Mouse (Mus musculus): ENCODE measurements at regions not wholly inside any gene's neighbourhood (a gene's known extent, or its start where the extent isn't known, plus 50 kb on each side); places are given as distances from the start of the nearest gene placed in this dataset.

DNA sequence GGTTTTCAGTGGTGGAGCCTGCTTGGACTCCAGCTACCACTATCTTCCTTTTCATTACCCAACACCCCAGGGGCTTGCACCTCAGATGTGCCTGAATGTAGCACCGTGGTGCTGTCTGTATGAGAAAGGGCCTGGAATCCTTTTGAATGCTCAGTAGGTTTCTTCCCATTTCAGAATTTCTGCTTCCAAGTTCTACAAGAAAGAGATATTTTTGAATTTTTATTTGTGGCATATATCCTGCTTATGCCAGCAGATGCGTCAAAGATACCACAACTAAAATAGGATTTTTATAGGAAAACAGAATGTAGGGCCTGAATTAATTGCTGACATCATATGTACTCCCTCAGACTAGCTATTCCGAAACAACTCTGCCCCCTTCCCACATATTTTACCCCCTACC, 2286.9 kb upstream of the Gm7489 start:
- Histone ChIP-seq H3K9ac (ENCODE audit: low read depth, low read length, severe bottlenecking) (no peak overlapping the region), H3K27ac (replicated peaks; ENCODE audit: low read depth, low read length) (no peak overlapping the region), H3K4me1 (ENCODE audit: control insufficient read depth, insufficient read depth, low read length) (no peaks in the 10 kb centered on the region), H3K9me3 (ENCODE audit: control insufficient read depth, low read length) (no peaks in the 10 kb centered on the region), H3K4me3 (replicated peaks; ENCODE audit: low read length) (no peak overlapping the region), H3K27me3 (ENCODE audit: control insufficient read depth, insufficient read depth, low read length) (no peaks in the 10 kb centered on the region), H3K36me3 (ENCODE audit: control insufficient read depth, insufficient read depth, low read length) (no peaks in the 10 kb centered on the region), H3K4me2 (replicated peaks; ENCODE audit: low read depth, low read length, severe bottlenecking) (no peak overlapping the region)
- ATAC-seq (ENCODE audit: low FRiP score, low read depth): no peak
- TF ChIP-seq POLR2A (IDR thresholded peaks at IDR 0.05; ENCODE audit: borderline replicate concordance, extremely low read depth, insufficient read depth, insufficient read length): no peak
- no peak for DNase-seq (ENCODE audit: low spot score)
- 67% methylated on average over 3 of the region's 3 CpGs for WGBS

DNA sequence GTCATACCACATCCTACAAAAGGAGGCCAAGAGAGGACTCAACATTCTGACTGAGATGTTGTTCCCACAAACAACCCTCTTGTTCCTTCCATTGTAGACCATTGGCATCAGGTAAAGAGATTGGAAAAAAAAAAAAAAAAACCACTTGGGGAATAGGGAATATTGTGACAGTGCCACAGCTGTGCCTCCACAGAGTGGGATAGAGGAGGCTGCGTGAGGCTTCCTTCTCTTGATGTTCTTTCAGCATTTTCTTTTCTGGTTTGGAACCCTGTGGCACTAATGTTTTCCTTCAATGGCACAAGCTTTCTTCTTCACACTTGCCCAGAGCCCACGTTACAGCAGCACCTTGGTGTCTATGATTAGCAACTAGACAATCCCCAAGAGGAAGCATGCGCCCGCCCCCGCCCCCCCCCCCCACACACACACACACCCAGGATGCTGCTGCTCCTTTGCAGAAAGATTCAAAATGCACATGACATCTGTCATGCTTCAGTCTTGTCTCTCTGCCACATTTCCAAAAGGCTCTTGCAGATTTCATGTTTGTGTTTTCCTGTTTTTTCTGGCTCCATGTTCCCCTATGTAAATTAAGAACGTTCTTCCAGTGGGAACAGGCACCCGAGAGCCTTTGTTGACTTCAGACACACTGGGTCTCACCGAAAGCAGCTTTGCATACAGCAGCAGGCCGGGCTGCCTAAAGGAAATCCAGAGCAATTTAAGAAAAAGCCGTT, 2283.4 kb upstream of the Gm7489 start:
- Histone ChIP-seq H3K9ac (ENCODE audit: low read depth, low read length, severe bottlenecking) (no peak overlapping the region), H3K4me1 (ENCODE audit: control insufficient read depth, insufficient read depth, low read length) (no peaks in the 10 kb centered on the region), H3K27ac (replicated peaks; ENCODE audit: low read depth, low read length) (no peak overlapping the region), H3K9me3 (ENCODE audit: control insufficient read depth, low read length) (no peaks in the 10 kb centered on the region), H3K4me3 (replicated peaks; ENCODE audit: low read length) (no peak overlapping the region), H3K4me2 (replicated peaks; ENCODE audit: low read depth, low read length, severe bottlenecking) (no peak overlapping the region), H3K36me3 (ENCODE audit: control insufficient read depth, insufficient read depth, low read length) (no peaks in the 10 kb centered on the region), H3K27me3 (ENCODE audit: control insufficient read depth, insufficient read depth, low read length) (no peaks in the 10 kb centered on the region)
- 60% methylated on average over 10 of the region's 10 CpGs for WGBS
- DNase-seq (ENCODE audit: low spot score) (no peak), ATAC-seq (ENCODE audit: low FRiP score, low read depth) (no peak)
- no peak for TF ChIP-seq POLR2A (IDR thresholded peaks at IDR 0.05; ENCODE audit: borderline replicate concordance, extremely low read depth, insufficient read depth, insufficient read length)

GRCm38 (mm10) chr15:51621455-51621854, 2263.3 kb upstream of the Gm7489 start:
- no peak for TF ChIP-seq POLR2A (IDR thresholded peaks at IDR 0.05; ENCODE audit: borderline replicate concordance, extremely low read depth, insufficient read depth, insufficient read length)
- H3K27me3 ChIP-seq (ENCODE audit: control insufficient read depth, insufficient read depth, low read length): no peaks in the 10 kb centered on the region
- no peak overlapping the region for H3K9ac ChIP-seq (ENCODE audit: low read depth, low read length, severe bottlenecking)
- no peak overlapping the region for H3K4me2 ChIP-seq (replicated peaks; ENCODE audit: low read depth, low read length, severe bottlenecking)
- no peak for DNase-seq (ENCODE audit: low spot score)
- H3K4me1 ChIP-seq (ENCODE audit: control insufficient read depth, insufficient read depth, low read length): no peaks in the 10 kb centered on the region
- no peaks in the 10 kb centered on the region for H3K36me3 ChIP-seq (ENCODE audit: control insufficient read depth, insufficient read depth, low read length)
- no peaks in the 10 kb centered on the region for H3K9me3 ChIP-seq (ENCODE audit: control insufficient read depth, low read length)
- no peak overlapping the region for H3K27ac ChIP-seq (replicated peaks; ENCODE audit: low read depth, low read length)
- no peak for ATAC-seq (ENCODE audit: low FRiP score, low read depth)
- no peak overlapping the region for H3K4me3 ChIP-seq (replicated peaks; ENCODE audit: low read length)
- 77% methylated on average over 6 of the region's 6 CpGs for WGBS

- TF ChIP-seq POLR2A (IDR thresholded peaks at IDR 0.05; ENCODE audit: borderline replicate concordance, extremely low read depth, insufficient read depth, insufficient read length): no peak
Measured at GRCm38 (mm10) chr15:51627463-51627862, 2257.2 kb upstream of the Gm7489 start.

DNA sequence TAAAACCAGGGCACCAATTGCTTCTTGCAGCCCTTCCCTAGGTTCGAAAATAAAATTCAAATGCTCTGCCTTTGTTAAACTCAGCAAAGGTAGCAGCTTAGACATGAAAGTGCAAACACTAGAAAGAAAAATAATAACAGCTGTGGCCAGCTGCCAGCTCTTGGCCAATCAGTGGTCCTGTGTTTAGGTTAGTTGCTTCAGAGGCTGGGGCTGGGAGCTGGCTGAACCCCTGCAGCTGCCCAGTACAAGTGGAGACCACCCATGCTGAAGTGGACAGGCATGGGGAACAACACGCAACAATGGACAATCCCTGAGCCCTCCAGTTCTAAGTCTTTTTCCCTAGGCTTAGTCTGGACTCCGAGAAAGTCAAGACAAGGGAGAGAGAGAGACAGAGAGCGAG, 2256.2 kb upstream of the Gm7489 start:
- H3K4me2 ChIP-seq (replicated peaks; ENCODE audit: low read depth, low read length, severe bottlenecking): no peak overlapping the region
- H3K4me3 ChIP-seq (replicated peaks; ENCODE audit: low read length): no peak overlapping the region
- no peak overlapping the region for H3K27ac ChIP-seq (replicated peaks; ENCODE audit: low read depth, low read length)
- H3K9me3 ChIP-seq (ENCODE audit: control insufficient read depth, low read length): no peaks in the 10 kb centered on the region
- WGBS: 47% methylated on average over 4 of the region's 4 CpGs
- no peak for TF ChIP-seq POLR2A (IDR thresholded peaks at IDR 0.05; ENCODE audit: borderline replicate concordance, extremely low read depth, insufficient read depth, insufficient read length)
- DNase-seq (ENCODE audit: low spot score) (peak; percentile 36), ATAC-seq (ENCODE audit: low FRiP score, low read depth) (peak; percentile 63; the same call in 1 of the 2 replicates)
- no peak overlapping the region for H3K9ac ChIP-seq (ENCODE audit: low read depth, low read length, severe bottlenecking)
- no peaks in the 10 kb centered on the region for H3K27me3 ChIP-seq (ENCODE audit: control insufficient read depth, insufficient read depth, low read length)
- peaks cover 10% of the 10 kb centered on the region for H3K4me1 ChIP-seq (ENCODE audit: control insufficient read depth, insufficient read depth, low read length)
- H3K36me3 ChIP-seq (ENCODE audit: control insufficient read depth, insufficient read depth, low read length): no peaks in the 10 kb centered on the region

More at GRCm38 (mm10) chr15:51627463-51627862, 2257.2 kb upstream of the Gm7489 start:
- peaks cover 10% of the 10 kb centered on the region for H3K4me1 ChIP-seq (ENCODE audit: control insufficient read depth, insufficient read depth, low read length)
- H3K27me3 ChIP-seq (ENCODE audit: control insufficient read depth, insufficient read depth, low read length): no peaks in the 10 kb centered on the region
- H3K36me3 ChIP-seq (ENCODE audit: control insufficient read depth, insufficient read depth, low read length): no peaks in the 10 kb centered on the region
- H3K27ac ChIP-seq (replicated peaks; ENCODE audit: low read depth, low read length): no peak overlapping the region
- WGBS: 85% methylated on average over 5 of the region's 5 CpGs
- ATAC-seq (ENCODE audit: low FRiP score, low read depth): no peak
- H3K9ac ChIP-seq (ENCODE audit: low read depth, low read length, severe bottlenecking): no peak overlapping the region
- no peak overlapping the region for H3K4me3 ChIP-seq (replicated peaks; ENCODE audit: low read length)
- H3K4me2 ChIP-seq (replicated peaks; ENCODE audit: low read depth, low read length, severe bottlenecking): no peak overlapping the region
- no peaks in the 10 kb centered on the region for H3K9me3 ChIP-seq (ENCODE audit: control insufficient read depth, low read length)
- no peak for DNase-seq (ENCODE audit: low spot score)

Data from limb, embryonic 14.5 days (tissue).